Mouse (Mus musculus) frontal cortex, postnatal 10 days (tissue): ENCODE data around the gene Nudt3.
"Not testable (repeated sequence)": the region's sequence is repeated elsewhere in the genome, so short reads cannot be mapped to it uniquely, and the experiment has no call there.

Source experiments
- DNase-seq, 2 experiments: peaks; one replicate each; pipeline ENCODE4 v3.0.0; 2022; ENCODE audit warnings: low spot score in 2 of 2, mixed read lengths in 1 of 2

Nudt3 gene

GRCm38 (mm10) chr17:27635575-27635903, 12.2 kb upstream of the Nudt3 start:
- DNase-seq = not testable (repeated sequence)

- peak; percentile 80 to 89 for DNase-seq
Measured at GRCm38 (mm10) chr17:27634871-27635574, 11.7 kb upstream of the Nudt3 start, which contains the start of gene RPS10-NUDT3. Gene RPS10-NUDT3 (minus strand): TSS chr17:27635222.

- peak; percentile 58 to 78 for DNase-seq
Measured at GRCm38 (mm10) chr17:27629249-27630020, 6.1 kb upstream of the Nudt3 start.

- no peak for DNase-seq
Measured at GRCm38 (mm10) chr17:27628376-27628775, 5.1 kb upstream of the Nudt3 start.

- DNase-seq = no peak
Measured at GRCm38 (mm10) chr17:27627451-27627850, 4.2 kb upstream of the Nudt3 start.

GRCm38 (mm10) chr17:27626681-27627080, 3.4 kb upstream of the Nudt3 start:
- peak in 1 of 2 experiments; percentile 57 for DNase-seq

GRCm38 (mm10) chr17:27625455-27626251, 2.4 kb upstream of the Nudt3 start:
- DNase-seq = no peak

GRCm38 (mm10) chr17:27622611-27623359, 510 bp downstream of the Nudt3 start:
- no peak for DNase-seq

- DNase-seq = no peak
Measured at GRCm38 (mm10) chr17:27621705-27622531, 1.4 kb downstream of the Nudt3 start.

- DNase-seq = no peak
Measured at GRCm38 (mm10) chr17:27621161-27621560, 2.1 kb downstream of the Nudt3 start.

- no peak for DNase-seq
Measured at GRCm38 (mm10) chr17:27615388-27615787, 7.9 kb downstream of the Nudt3 start.

GRCm38 (mm10) chr17:27613016-27613415, 10.3 kb downstream of the Nudt3 start:
- no peak for DNase-seq

- DNase-seq = no peak
Measured at GRCm38 (mm10) chr17:27611994-27612393, 11.3 kb downstream of the Nudt3 start.

GRCm38 (mm10) chr17:27611519-27611884, 11.8 kb downstream of the Nudt3 start:
- DNase-seq = no peak

- peak; percentile 49 to 65 for DNase-seq
Measured at GRCm38 (mm10) chr17:27610679-27611518, 12.4 kb downstream of the Nudt3 start.

GRCm38 (mm10) chr17:27609576-27609975, 13.7 kb downstream of the Nudt3 start:
- DNase-seq = no peak

- DNase-seq = no peak
Measured at GRCm38 (mm10) chr17:27603522-27604234, 19.6 kb downstream of the Nudt3 start.

- DNase-seq = no peak
Measured at GRCm38 (mm10) chr17:27603036-27603435, 20.3 kb downstream of the Nudt3 start.

GRCm38 (mm10) chr17:27600869-27601268, 22.4 kb downstream of the Nudt3 start:
- no peak for DNase-seq
